Mouse (Mus musculus): ENCODE results near the gene Lrrk1.

GRCm38 (mm10) chr7:66182075-66182715 is 206.0 kb downstream of the Lrrk1 start:
- TF ChIP-seq HCFC1 (IDR thresholded peaks at IDR 0.05; ENCODE audit: borderline replicate concordance, insufficient read depth, low read length) (no peak), CHD2 (IDR thresholded peaks at IDR 0.05; ENCODE audit: low read depth, low read length) (no peak)

Data from ES-E14 (cell line).